In genomic region chr12:30160475-30160874, GRCm38 (mm10) we compare ENCODE assay signal across 11 mouse cellular contexts. TPM values are rescaled to one million over a fixed set of nuclear protein-coding genes. Genes with fewer than 3 reads are reported as not detected.
A peak's percentile ranks its signal among the peaks of the same experiment; 100 is the strongest.
DNase-seq lines count a peak whose midpoint lies in the region; ATAC-seq and TF ChIP-seq lines count a peak whose summit lies in the region.
"Had no signal": no experiment of that assay in that cellular context is flagged by ENCODE, and none has a peak within 500 bp of the region (broad histone marks: within the 10 kb centered on the region; RNA-seq: fewer than 3 reads in every experiment).

No protein-coding gene starts in this region.

- DNase-seq in limb, embryonic 10.5 days (ENCODE audit: low spot score) = no peak
- DNase-seq in brain, adult 2 months (ENCODE audit: low read depth, low spot score) = peak; percentile 26
- DNase-seq in heart, postnatal 25 days (ENCODE audit: low spot score) = peak; percentile 3
- peak; percentile 69 for DNase-seq in midbrain, postnatal 0 days (ENCODE audit: low spot score)
- DNase-seq in gastrocnemius, postnatal 25 days = no peak

- no peak overlapping the region for H3K27ac ChIP-seq in limb, embryonic 13.5 days
- H3K27ac ChIP-seq in limb, embryonic 10.5 days = no peak overlapping the region
- H3K27ac ChIP-seq in midbrain, postnatal 0 days (ENCODE audit: low read depth, low read length) = no peak overlapping the region
- H3K27ac ChIP-seq in forebrain, embryonic 12.5 days = no peak overlapping the region
- H3K27ac ChIP-seq: liver, embryonic 14.5 days had no signal

- no peak for TF ChIP-seq CTCF in midbrain, postnatal 0 days (IDR thresholded peaks at IDR 0.05)

- intact Hi-C loops in heart, postnatal 25 days (cut with DNase I) = no loop called here

- H3K4me2 ChIP-seq in limb, embryonic 13.5 days (replicated peaks) = no peak overlapping the region
- H3K4me2 ChIP-seq in midbrain, postnatal 0 days (ENCODE audit: low read depth, low read length, poor library complexity, severe bottlenecking) = no peak overlapping the region
- no peak overlapping the region for H3K4me2 ChIP-seq in forebrain, embryonic 12.5 days

- H3K36me3 ChIP-seq in limb, embryonic 13.5 days = no peaks in the 10 kb centered on the region
- H3K36me3 ChIP-seq in limb, embryonic 10.5 days = no peaks in the 10 kb centered on the region
- no peaks in the 10 kb centered on the region for H3K36me3 ChIP-seq in midbrain, postnatal 0 days (ENCODE audit: insufficient read depth, low read length)
- H3K36me3 ChIP-seq in forebrain, embryonic 12.5 days (replicated peaks) = no peaks in the 10 kb centered on the region

- 71% methylated on average over 3 of the region's 3 CpGs for WGBS in limb, embryonic 13.5 days
- 91% methylated on average over 3 of the region's 3 CpGs for WGBS in limb, embryonic 10.5 days
- WGBS in midbrain, postnatal 0 days = 71% methylated on average over 3 of the region's 3 CpGs
- WGBS in forebrain, embryonic 12.5 days = 80% methylated on average over 3 of the region's 3 CpGs

- 0 out of 2 replicates have a peak, but pooled peaks have one; percentile 36 for ATAC-seq in limb, embryonic 13.5 days (ENCODE audit: low FRiP score, low read depth)
- ATAC-seq in midbrain, postnatal 0 days (ENCODE audit: low FRiP score) = no peak; the same call in 1 of the 2 replicates
- ATAC-seq in forebrain, embryonic 12.5 days (ENCODE audit: low FRiP score) = no peak

- no peak overlapping the region for H3K9ac ChIP-seq in limb, embryonic 13.5 days
- H3K9ac ChIP-seq in midbrain, postnatal 0 days (replicated peaks; ENCODE audit: low read length, poor library complexity, severe bottlenecking) = no peak overlapping the region
- H3K9ac ChIP-seq in forebrain, embryonic 12.5 days = no peak overlapping the region
- H3K9ac ChIP-seq: liver, embryonic 14.5 days had no signal

- H3K4me1 ChIP-seq in limb, embryonic 13.5 days = 0 out of 2 replicates have a peak, but pooled peaks cover 6% of the 10 kb centered on the region
- H3K4me1 ChIP-seq in limb, embryonic 10.5 days = no peaks in the 10 kb centered on the region
- no peaks in the 10 kb centered on the region for H3K4me1 ChIP-seq in midbrain, postnatal 0 days (ENCODE audit: insufficient read depth, low read length)
- no peaks in the 10 kb centered on the region for H3K4me1 ChIP-seq in forebrain, embryonic 12.5 days

- no peaks in the 10 kb centered on the region for H3K9me3 ChIP-seq in limb, embryonic 13.5 days
- H3K9me3 ChIP-seq in limb, embryonic 10.5 days (replicated peaks) = no peaks in the 10 kb centered on the region
- H3K9me3 ChIP-seq in midbrain, postnatal 0 days (ENCODE audit: low read length) = no peaks in the 10 kb centered on the region
- no peaks in the 10 kb centered on the region for H3K9me3 ChIP-seq in forebrain, embryonic 12.5 days

- no peak overlapping the region for H3K4me3 ChIP-seq in limb, embryonic 13.5 days
- H3K4me3 ChIP-seq in limb, embryonic 10.5 days = no peak overlapping the region
- no peak overlapping the region for H3K4me3 ChIP-seq in midbrain, postnatal 0 days (ENCODE audit: low read depth, low read length)
- no peak overlapping the region for H3K4me3 ChIP-seq in forebrain, embryonic 12.5 days (replicated peaks)

- H3K27me3 ChIP-seq in limb, embryonic 13.5 days = no peaks in the 10 kb centered on the region
- H3K27me3 ChIP-seq in limb, embryonic 10.5 days (ENCODE audit: low read depth, poor library complexity, severe bottlenecking) = no peaks in the 10 kb centered on the region
- H3K27me3 ChIP-seq in midbrain, postnatal 0 days (ENCODE audit: insufficient read depth, low read length) = no peaks in the 10 kb centered on the region
- H3K27me3 ChIP-seq in forebrain, embryonic 12.5 days = no peaks in the 10 kb centered on the region

RNA-seq across cellular contexts. Expression of gene Tpo, which starts 28.1 kb away (rescaled TPM):
- polyA plus RNA-seq in limb, embryonic 13.5 days (2015; fragmentation: Nextera tagmentation; extraction: Ambion mirVana) = not detected in 2 replicates
- polyA plus RNA-seq in limb, embryonic 10.5 days (2016; fragmentation: Nextera tagmentation; extraction: Ambion mirVana) = not detected in 2 replicates
- not detected for total RNA-seq in heart, postnatal 25 days (2021)
- total RNA-seq in midbrain, postnatal 0 days (2014; rRNA removed) = 0.05 and 0.49 TPM in 2 replicates
- 0.54 and 0.59 TPM in 2 replicates for polyA plus RNA-seq in midbrain, postnatal 0 days (2015; fragmentation: Nextera tagmentation; extraction: Ambion mirVana)
- polyA plus RNA-seq in forebrain, embryonic 12.5 days (2016; fragmentation: Nextera tagmentation; extraction: Ambion mirVana) = not detected in 2 replicates
- total RNA-seq in gastrocnemius, postnatal 25 days (2021) = not detected
- total RNA-seq: common myeloid progenitor, adult 5-6 weeks; gastrocnemius, postnatal 4 days had no signal
- polyA plus RNA-seq: liver, embryonic 14.5 days; stomach, embryonic 16.5 days had no signal

Comparison
In these comparisons a context has a peak if more than half of its experiments do, and no peak if none do; other contexts are left out.
1. DNase-seq: peak in brain, adult 2 months (single experiment), heart, postnatal 25 days (single experiment) and midbrain, postnatal 0 days (single experiment); none in limb, embryonic 10.5 days (single experiment) and gastrocnemius, postnatal 25 days (single experiment).